Mouse (Mus musculus) kidney, embryonic 14.5 days (tissue): ENCODE measurements at regions not wholly inside any gene's neighbourhood (a gene's known extent, or its start where the extent isn't known, plus 50 kb on each side); places are given as distances from the start of the nearest gene placed in this dataset.

ENCODE experiments used
- ATAC-seq: fragments of 200-750 bp; cut with Nextera tagmentation; 2 replicates; pipeline ENCODE4 v1.8.0; 2017; ENCODE audit warnings: moderate number of reproducible peaks, mild to moderate bottlenecking, moderate TSS enrichment, moderate library complexity; ENCODE audit not compliant: low FRiP score, low TSS enrichment
- H3K27ac ChIP-seq: fragments of 300-500 bp; sonication (generic); 2 replicates; pipeline ENCODE4 v1.5.1; 2014; ENCODE audit warnings: low read depth, mild to moderate bottlenecking, low read length, moderate library complexity, mixed read lengths
- H3K27me3 ChIP-seq: fragments of 300-500 bp; sonication (generic); 2 replicates; pipeline ENCODE4 v1.6.1; 2014; ENCODE audit warnings: mild to moderate bottlenecking, low read length; ENCODE audit not compliant: control insufficient read depth, insufficient read depth
- H3K36me3 ChIP-seq: fragments of 300-500 bp; sonication (generic); 2 replicates; pipeline ENCODE4 v1.6.1; 2014; ENCODE audit warnings: low read length, mixed read lengths; ENCODE audit not compliant: control insufficient read depth, insufficient read depth
- H3K4me1 ChIP-seq: fragments of 300-500 bp; sonication (generic); 2 replicates; pipeline ENCODE4 v1.6.1; 2014; ENCODE audit warnings: low read length, mixed read lengths; ENCODE audit not compliant: control insufficient read depth, insufficient read depth
- H3K4me2 ChIP-seq: fragments of 300-500 bp; sonication (generic); replicated peaks from 2 replicates; pipeline ENCODE4 v1.6.1; 2014; ENCODE audit warnings: low read depth, mild to moderate bottlenecking, low read length
- H3K4me3 ChIP-seq: fragments of 300-500 bp; sonication (generic); 2 replicates; pipeline ENCODE4 v1.5.1; 2014; ENCODE audit warnings: mild to moderate bottlenecking, low read length
- H3K9ac ChIP-seq: fragments of 300-500 bp; sonication (generic); 2 replicates; pipeline ENCODE4 v1.6.1; 2014; ENCODE audit warnings: low read depth, mild to moderate bottlenecking, low read length, moderate library complexity
- H3K9me3 ChIP-seq: fragments of 300-500 bp; sonication (generic); 2 replicates; pipeline ENCODE4 v1.6.1; 2016; ENCODE audit warnings: low read length; ENCODE audit not compliant: control insufficient read depth
- WGBS: fragments of 180-500 bp; shearing (Covaris S2); extraction: QIAGEN DNeasy Blood & Tissue Kit; methylation state at CpG from one replicate; pipeline ENCODE4 v1.1.7; 2014; 5-methylcytosine and 5-hydroxymethylcytosine counted together

- Histone ChIP-seq H3K4me3 (no peak overlapping the region), H3K27ac (no peak overlapping the region), H3K4me2 (no peak overlapping the region), H3K9ac (no peak overlapping the region), H3K4me1 (peaks cover 10% of the 10 kb centered on the region; the same call in 1 of the 2 replicates), H3K36me3 (no peaks in the 10 kb centered on the region), H3K9me3 (no peaks in the 10 kb centered on the region), H3K27me3 (no peaks in the 10 kb centered on the region)
- no peak for ATAC-seq
- 82% methylated on average over 12 of the region's 12 CpGs for WGBS
These were observed 55.8 kb upstream of the Daam1 start for GRCm38 (mm10) chr12:71775126-71775525.

GRCm38 (mm10) chr12:71778137-71778536, 52.7 kb upstream of the Daam1 start:
- no peaks in the 10 kb centered on the region for H3K27me3 ChIP-seq
- ATAC-seq, result peak; percentile 47
- H3K4me3 ChIP-seq, result no peak overlapping the region
- H3K36me3 ChIP-seq, result no peaks in the 10 kb centered on the region
- WGBS, result 47% methylated on average over 14 of the region's 14 CpGs
- H3K4me1 ChIP-seq, result peaks cover 22% of the 10 kb centered on the region
- no peak overlapping the region for H3K27ac ChIP-seq
- no peak overlapping the region for H3K9ac ChIP-seq
- H3K9me3 ChIP-seq, result no peaks in the 10 kb centered on the region
- peak overlapping the region; percentile 29 for H3K4me2 ChIP-seq

GRCm38 (mm10) chr12:71778948-71779347, 51.9 kb upstream of the Daam1 start:
- Histone ChIP-seq H3K27ac (no peak overlapping the region), H3K27me3 (no peaks in the 10 kb centered on the region), H3K4me1 (peaks cover 22% of the 10 kb centered on the region), H3K4me3 (no peak overlapping the region), H3K9ac (no peak overlapping the region), H3K4me2 (no peak overlapping the region), H3K36me3 (no peaks in the 10 kb centered on the region), H3K9me3 (no peaks in the 10 kb centered on the region)
- no peak for ATAC-seq
- 61% methylated on average over 3 of the region's 3 CpGs for WGBS

DNA sequence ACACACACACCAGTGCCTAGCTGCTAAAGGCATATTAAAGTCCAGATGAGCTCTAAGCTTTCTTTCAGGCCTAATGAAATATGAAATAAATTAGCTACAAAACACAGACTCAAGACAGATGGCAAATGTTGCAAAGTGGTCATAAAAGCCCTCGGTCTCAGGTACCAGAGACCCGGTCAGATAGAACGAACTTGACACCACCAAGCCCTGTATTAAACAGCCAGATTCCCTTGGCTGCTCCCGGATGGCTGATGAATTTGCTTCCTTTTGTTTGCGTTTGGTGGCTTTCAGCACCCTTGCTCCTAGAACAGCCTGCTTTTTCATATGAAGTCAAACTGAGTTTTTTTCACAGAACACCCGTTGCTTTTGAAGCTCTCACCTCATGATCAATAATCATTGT, 51.5 kb upstream of the Daam1 start:
- Histone ChIP-seq H3K27ac (no peak overlapping the region), H3K4me1 (peaks cover 22% of the 10 kb centered on the region), H3K27me3 (no peaks in the 10 kb centered on the region), H3K36me3 (no peaks in the 10 kb centered on the region), H3K4me3 (no peak overlapping the region), H3K4me2 (no peak overlapping the region), H3K9me3 (no peaks in the 10 kb centered on the region), H3K9ac (no peak overlapping the region)
- WGBS, result 15% methylated on average over 6 of the region's 6 CpGs
- ATAC-seq, result peak; percentile 58; the same call in 1 of the 2 replicates
